Mouse (Mus musculus): ENCODE results near the gene Sorbs2.

DNA sequence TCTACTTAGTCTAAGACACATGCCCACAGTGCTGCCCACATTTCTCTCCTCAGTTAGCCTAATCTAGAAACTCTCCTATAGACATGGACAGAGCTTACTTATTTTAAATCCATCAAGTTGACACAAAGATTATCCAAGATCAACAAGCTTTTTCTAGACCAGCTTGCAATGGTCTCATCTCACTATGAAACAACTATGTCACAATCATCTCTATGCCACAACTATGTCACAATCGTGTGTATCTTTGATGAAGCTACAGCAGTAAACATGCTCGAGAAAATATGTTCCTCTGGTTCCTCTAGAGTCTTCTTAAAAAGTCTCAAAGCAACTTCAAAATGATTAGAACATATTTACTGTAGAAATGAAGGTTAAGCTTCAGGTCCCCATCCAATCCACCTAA lies 89.0 kb downstream of the Sorbs2 start:
- no peak for TF ChIP-seq CTCF (conservative IDR thresholded peaks at IDR 0.05; ENCODE audit: insufficient read depth, insufficient read length, low read depth, low read length)
- TF ChIP-seq POLR2A (IDR thresholded peaks at IDR 0.05; ENCODE audit: low read depth, low read length): no peak

Measured in kidney, adult 2 months (tissue).